Mouse (Mus musculus): ENCODE data around the gene Ripor1. TPM values are rescaled to one million over a fixed set of nuclear protein-coding genes. Genes with fewer than 3 reads are reported as not detected.

Gene Ripor1
- total RNA-seq, 2 experiments from 2014 or later, result 81.0 to 91.4 TPM

- peak overlapping the region; percentile 97 for H3K4me3 ChIP-seq
- peak overlapping the region; percentile 88 for H3K27ac ChIP-seq
- intact Hi-C loops (cut with DNase I), result loop anchor here (5.0 kb wide), 1 partner anchor 57 kb away; no protein-coding TSS in a partner anchor
- peak in 1 of 2 experiments; percentile 13 for DNase-seq (ENCODE audit: extremely low spot score in 1 of 2, low spot score in 2 of 2)
- no peak for TF ChIP-seq CTCF (IDR thresholded peaks at IDR 0.05)
These were observed 30.4 kb downstream of the Ripor1 start for GRCm38 (mm10) chr8:105635481-105635880.

DNA sequence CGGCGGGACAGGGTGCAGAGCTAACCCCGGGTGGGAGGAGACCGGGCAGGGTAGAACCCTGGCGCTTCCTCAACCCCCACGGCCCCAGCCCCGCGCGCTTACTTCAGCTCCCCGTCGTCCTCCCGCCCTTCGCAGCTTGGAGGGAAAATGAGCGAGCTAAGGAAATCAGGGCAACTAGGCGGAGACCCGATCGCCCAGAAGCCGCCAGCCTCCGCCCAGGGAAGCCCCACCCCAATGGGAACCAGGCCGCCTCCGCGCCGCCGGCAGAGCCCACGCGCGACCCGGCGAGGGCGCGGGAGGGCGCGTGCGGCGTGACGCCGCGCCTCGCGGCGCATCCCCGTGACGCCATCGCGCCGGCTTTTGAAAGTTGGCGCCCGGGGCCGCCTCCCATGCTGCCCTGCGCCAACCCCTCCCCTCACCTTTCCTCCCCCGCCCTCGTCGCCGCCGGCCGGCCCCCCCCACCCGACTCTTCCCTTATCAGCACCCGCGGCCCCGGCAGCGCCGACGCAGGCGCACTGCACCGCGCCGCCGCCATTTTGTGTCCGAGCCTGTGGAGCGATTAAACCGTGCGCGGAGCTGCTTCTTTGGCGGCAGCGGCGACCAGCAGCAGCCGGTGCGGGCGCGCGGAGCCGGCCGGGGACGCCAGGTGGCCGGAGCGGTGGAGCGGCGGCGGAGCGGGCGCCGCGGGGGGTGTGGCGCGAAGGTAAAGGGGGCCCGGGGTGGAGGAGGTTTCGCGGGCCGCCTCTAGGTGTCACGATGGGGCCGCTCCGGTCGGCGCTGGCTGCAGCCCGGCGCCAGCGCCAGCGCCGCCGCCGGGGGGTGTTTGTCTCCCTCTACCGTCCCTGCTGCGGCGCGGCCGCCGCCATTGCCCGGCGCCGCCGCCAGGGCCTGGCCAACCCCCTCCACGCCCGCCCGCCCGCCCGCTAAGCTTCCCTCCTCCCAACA lies 31.2 kb downstream of the Ripor1 start, which contains the start of gene Ctcf:
TSS of gene Ctcf (plus strand) at position 551 of the 945 bp plus-strand sequence.
- H3K4me3 ChIP-seq, result peak within 1 kb of the TSS; percentile 97
- H3K27ac ChIP-seq, result peak within 1 kb of the TSS; percentile 99
- intact Hi-C loops (cut with DNase I), result loop anchor here (1.0 to 5.0 kb wide), 5 partner anchors 12 to 69 kb away; partner anchors contain the start of genes Acd, Atp6v0d1 and Pard6a
- peak; percentile 73 for TF ChIP-seq CTCF (IDR thresholded peaks at IDR 0.05)
- peak; percentile 89 to 91 for DNase-seq (ENCODE audit: extremely low spot score in 1 of 2, low spot score in 2 of 2)

DNA sequence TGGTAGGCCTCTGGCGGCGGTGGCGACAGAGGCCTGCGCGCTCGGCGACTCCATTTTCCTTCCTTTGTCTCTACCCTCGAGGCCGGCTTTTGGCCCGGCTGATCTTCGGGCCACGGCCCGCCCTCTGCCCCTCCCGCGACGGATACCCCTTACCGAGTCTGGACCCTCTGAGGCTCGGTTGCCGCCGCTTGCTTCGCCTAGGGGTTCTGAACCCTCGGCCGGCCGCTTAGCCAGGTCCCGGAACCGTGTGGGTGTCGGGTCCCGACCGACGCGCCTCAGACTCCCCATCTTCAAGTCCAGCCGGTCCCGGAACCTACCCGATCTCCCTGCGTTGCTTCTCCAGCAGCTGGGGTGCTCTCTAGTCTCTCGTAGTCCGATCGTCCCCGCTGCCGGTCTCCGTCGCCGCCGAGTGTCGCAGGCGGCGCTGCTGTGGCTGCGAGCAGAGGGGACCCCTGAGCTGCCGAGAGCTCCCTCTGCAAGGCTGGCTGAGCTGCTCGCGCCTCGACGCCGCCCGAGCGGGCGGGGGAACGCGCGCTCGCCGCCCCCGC lies 32.0 kb downstream of the Ripor1 start, which contains the start of gene Agrp:
TSS of gene Agrp (minus strand) at position 431 of the 548 bp plus-strand sequence.
- DNase-seq (ENCODE audit: extremely low spot score in 1 of 2, low spot score in 2 of 2), result peak; percentile 55 to 60

DNA sequence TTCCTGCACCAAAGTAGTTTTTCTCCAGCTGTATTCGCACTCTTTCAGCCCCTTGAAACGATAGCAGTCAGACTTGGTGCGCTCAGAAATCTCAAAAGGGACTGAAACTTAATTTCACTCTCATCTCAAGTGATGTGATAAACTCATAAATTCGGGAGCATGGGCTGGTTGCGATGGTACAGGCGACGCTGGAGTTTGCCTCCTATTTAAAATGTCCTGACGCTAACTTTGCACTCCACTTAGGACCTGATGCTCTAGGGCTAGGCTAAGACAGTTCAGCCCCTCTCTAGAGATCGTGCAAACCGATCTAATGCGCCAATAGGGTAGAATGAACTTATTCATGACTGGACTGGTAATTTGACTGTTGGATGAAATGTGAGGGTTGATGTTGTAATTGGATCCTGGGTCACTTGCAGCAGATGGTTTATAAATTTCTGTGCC lies 32.6 kb downstream of the Ripor1 start:
- intact Hi-C loops (cut with DNase I), result loop anchor here (2.0 to 5.0 kb wide), 3 partner anchors 31 to 71 kb away; partner anchors contain the start of gene Atp6v0d1
- TF ChIP-seq CTCF (IDR thresholded peaks at IDR 0.05), result no peak

More for the DNA sequence above, 32.0 kb downstream of the Ripor1 start, which contains the start of gene Agrp:
- TF ChIP-seq CTCF (IDR thresholded peaks at IDR 0.05), result no peak
- intact Hi-C loops (cut with DNase I), result loop anchor here (1.0 to 5.0 kb wide), 5 partner anchors 13 to 70 kb away; partner anchors contain the start of genes Acd, Atp6v0d1 and Pard6a
- Histone ChIP-seq H3K4me3 (peak within 1 kb of the TSS; percentile 97), H3K27ac (peak within 1 kb of the TSS; percentile 99)

GRCm38 (mm10) chr8:105638510-105638909 lies 33.5 kb downstream of the Ripor1 start:
- intact Hi-C loops (cut with DNase I), result loop anchor here (5.0 kb wide), 1 partner anchor 54 kb away; no protein-coding TSS in a partner anchor
- TF ChIP-seq CTCF (IDR thresholded peaks at IDR 0.05), result no peak
- Histone ChIP-seq H3K4me3 (no peak overlapping the region), H3K27ac (no peak overlapping the region; the same call in 1 of the 2 replicates)
- no peak for DNase-seq (ENCODE audit: extremely low spot score in 1 of 2, low spot score in 2 of 2)

More for the DNA sequence above, 32.6 kb downstream of the Ripor1 start:
- peak overlapping the region; percentile 97 for H3K4me3 ChIP-seq
- peak overlapping the region; percentile 99 for H3K27ac ChIP-seq
- DNase-seq (ENCODE audit: extremely low spot score in 1 of 2, low spot score in 2 of 2), result no peak

DNA sequence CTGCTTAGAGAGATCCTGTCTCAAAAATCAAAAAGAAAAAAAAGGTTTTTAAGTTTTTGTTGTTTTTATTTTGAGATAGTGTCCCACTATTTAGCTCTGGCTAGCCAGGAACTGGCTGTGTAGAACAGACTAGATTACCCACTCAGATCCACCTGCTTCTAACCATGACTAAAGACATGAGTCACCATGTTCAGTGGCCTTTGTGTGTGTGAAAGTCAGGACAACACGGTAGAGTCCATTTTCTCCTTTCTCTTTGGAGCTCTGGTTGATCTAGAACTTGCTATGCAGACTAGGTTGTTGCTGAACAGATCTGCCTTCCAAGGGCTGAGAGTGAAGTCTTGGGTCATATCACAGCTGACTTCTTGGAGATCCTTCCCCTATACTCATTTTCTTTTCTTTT lies 34.8 kb downstream of the Ripor1 start:
- no peak for DNase-seq (ENCODE audit: extremely low spot score in 1 of 2, low spot score in 2 of 2)
- Histone ChIP-seq H3K27ac (no peak overlapping the region), H3K4me3 (no peak overlapping the region)
- TF ChIP-seq CTCF (IDR thresholded peaks at IDR 0.05), result no peak
- intact Hi-C loops (cut with DNase I), result loop anchor here (5.0 kb wide), 1 partner anchor 52 kb away; no protein-coding TSS in a partner anchor

GRCm38 (mm10) chr8:105640511-105640910 lies 35.5 kb downstream of the Ripor1 start:
- no peak overlapping the region for H3K27ac ChIP-seq
- TF ChIP-seq CTCF (IDR thresholded peaks at IDR 0.05), result no peak
- no peak for DNase-seq (ENCODE audit: extremely low spot score in 1 of 2, low spot score in 2 of 2)
- intact Hi-C loops (cut with DNase I), result no loop called here
- no peak overlapping the region for H3K4me3 ChIP-seq

DNA sequence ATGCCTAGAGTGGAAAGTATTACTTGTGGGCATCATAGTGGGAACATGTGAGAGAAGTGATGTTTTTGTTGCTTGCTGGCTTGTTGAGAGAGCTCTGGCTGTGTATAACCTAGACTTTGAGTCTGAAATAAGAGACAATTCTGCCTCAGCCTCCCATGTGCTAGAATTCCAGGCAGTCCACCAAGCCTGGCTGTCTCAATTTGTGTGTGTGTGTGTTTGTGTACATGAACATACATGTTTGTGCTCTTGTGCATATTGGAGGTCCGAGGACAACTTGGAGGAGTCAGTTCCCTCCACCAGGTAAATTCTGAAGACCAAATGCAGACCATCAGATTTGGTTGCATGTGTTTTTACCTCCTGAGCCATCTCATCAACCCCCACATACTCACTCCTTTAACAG lies 40.1 kb downstream of the Ripor1 start:
- Histone ChIP-seq H3K27ac (no peak overlapping the region), H3K4me3 (no peak overlapping the region)
- no peak for DNase-seq (ENCODE audit: extremely low spot score in 1 of 2, low spot score in 2 of 2)
- intact Hi-C loops (cut with DNase I), result no loop called here
- no peak for TF ChIP-seq CTCF (IDR thresholded peaks at IDR 0.05)

GRCm38 (mm10) chr8:105648929-105649328 lies 43.9 kb downstream of the Ripor1 start:
- no peak for TF ChIP-seq CTCF (IDR thresholded peaks at IDR 0.05)
- intact Hi-C loops (cut with DNase I), result no loop called here
- H3K4me3 ChIP-seq, result no peak overlapping the region
- no peak for DNase-seq (ENCODE audit: extremely low spot score in 1 of 2, low spot score in 2 of 2)
- H3K27ac ChIP-seq, result no peak overlapping the region

GRCm38 (mm10) chr8:105657641-105658040 lies 52.6 kb downstream of the Ripor1 start:
- Histone ChIP-seq H3K27ac (no peak overlapping the region), H3K4me3 (no peak overlapping the region)
- no peak for DNase-seq (ENCODE audit: extremely low spot score in 1 of 2, low spot score in 2 of 2)
- TF ChIP-seq CTCF (IDR thresholded peaks at IDR 0.05), result no peak
- intact Hi-C loops (cut with DNase I), result no loop called here

GRCm38 (mm10) chr8:105661167-105661566 lies 56.1 kb downstream of the Ripor1 start:
- peak; percentile 62 for TF ChIP-seq CTCF (IDR thresholded peaks at IDR 0.05)
- H3K4me3 ChIP-seq, result no peak overlapping the region
- H3K27ac ChIP-seq, result no peak overlapping the region
- no peak for DNase-seq (ENCODE audit: extremely low spot score in 1 of 2, low spot score in 2 of 2)
- intact Hi-C loops (cut with DNase I), result no loop called here

Small RNA genes within 50 kb of the gene (microRNA-seq; reads per million reads assigned to microRNA genes)
- gene Mir1966, result 0.49 to 0.72 reads per million in 2 experiments

Other genes with a start within 250 kb of the Ripor1 start
- gene Plekhg4, start 232.0 kb upstream of the Ripor1 start, total RNA-seq (2021), result 1 to 10 TPM; 3.7 to 4.5 TPM
- not detected for gene Kctd19, start 191.8 kb upstream of the Ripor1 start, total RNA-seq (2021)
- gene Lrrc36, start 191.7 kb upstream of the Ripor1 start, total RNA-seq (2021), result under 1 TPM in 1 of 2 experiments, not detected in 1; 0.27 TPM
- gene Tppp3, start 133.7 kb upstream of the Ripor1 start, total RNA-seq (2021), result 10 to 100 TPM; 36.1 to 42.5 TPM
- gene Zdhhc1, start 108.4 kb upstream of the Ripor1 start, total RNA-seq (2021), result 10 to 100 TPM; 43.0 to 48.7 TPM
- not detected for gene Hsd11b2, start 86.5 kb upstream of the Ripor1 start, total RNA-seq (2021)
- gene Atp6v0d1, start 39.2 kb upstream of the Ripor1 start, total RNA-seq (2021), result 100 to 1,000 TPM; 288 to 319 TPM
- gene Ctcf, start 31.3 kb downstream of the Ripor1 start, total RNA-seq (2021), result 10 to 100 TPM; 67.4 to 70.2 TPM
- not detected for gene Agrp, start 32.1 kb downstream of the Ripor1 start, total RNA-seq (2021)
- 10 to 100 TPM; 60.4 to 65.0 TPM for gene Carmil2, start 81.0 kb downstream of the Ripor1 start, total RNA-seq (2021)
- gene Acd, start 95.8 kb downstream of the Ripor1 start, total RNA-seq (2021), result 10 to 100 TPM; 51.7 to 56.6 TPM
- 10 to 100 TPM; 43.0 to 47.2 TPM for gene Pard6a, start 95.9 kb downstream of the Ripor1 start, total RNA-seq (2021)
- gene 4933405L10Rik, start 102.4 kb downstream of the Ripor1 start, total RNA-seq (2021), result under 1 TPM in 1 of 2 experiments, not detected in 1; 0.29 TPM
- 10 to 100 TPM in 1 of 2 experiments, 1 to 10 TPM in 1; 9.6 to 10.6 TPM for gene Enkd1, start 103.0 kb downstream of the Ripor1 start, total RNA-seq (2021)
- 10 to 100 TPM; 21.0 to 26.0 TPM for gene Gfod2, start 153.4 kb downstream of the Ripor1 start, total RNA-seq (2021)
- 10 to 100 TPM; 23.7 to 25.2 TPM for gene Ranbp10, start 222.1 kb downstream of the Ripor1 start, total RNA-seq (2021)
- gene Tsnaxip1, start 222.5 kb downstream of the Ripor1 start, total RNA-seq (2021), result under 1 TPM in 1 of 2 experiments, not detected in 1; 0.44 TPM
- 10 to 100 TPM; 16.8 to 17.6 TPM for gene Cenpt, start 248.0 kb downstream of the Ripor1 start, total RNA-seq (2021)
- gene Thap11, start 249.9 kb downstream of the Ripor1 start, total RNA-seq (2021), result 10 to 100 TPM; 38.1 to 41.0 TPM

Data from left cerebral cortex, adult 2 months (tissue).